In the genomic region with DNA sequence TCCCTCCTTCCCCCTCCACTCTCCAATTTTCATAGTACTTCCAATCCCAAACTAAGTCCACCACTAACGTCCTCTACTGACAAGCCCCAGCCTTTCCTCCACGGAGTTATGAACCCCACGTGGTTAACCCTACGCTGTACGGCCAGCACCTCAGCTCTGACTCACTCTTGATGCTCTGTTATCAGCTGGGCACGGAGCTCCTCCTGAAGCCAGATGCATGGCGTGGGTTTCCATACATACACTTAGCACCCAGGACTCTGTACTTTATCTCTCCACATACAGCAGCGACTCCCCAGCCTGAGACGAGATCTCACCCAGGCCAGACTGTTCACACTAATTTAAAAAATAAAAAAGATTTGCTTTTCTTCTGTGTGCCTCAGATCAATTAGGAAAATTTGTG, we compare ENCODE assay signal across 25 mouse cellular contexts. TPM values are rescaled to one million over a fixed set of nuclear protein-coding genes. Genes with fewer than 3 reads are reported as not detected.
DNase-seq lines count a peak whose midpoint lies in the region; ATAC-seq and TF ChIP-seq lines count a peak whose summit lies in the region.
"Had no signal": no experiment of that assay in that cellular context is flagged by ENCODE, and none has a peak within 500 bp of the region (broad histone marks: within the 10 kb centered on the region; RNA-seq: fewer than 3 reads in every experiment).

No protein-coding gene starts in this region.

- H3K27ac ChIP-seq in heart, embryonic 10.5 days = no peak overlapping the region
- no peak overlapping the region for H3K27ac ChIP-seq in heart, postnatal 0 days (ENCODE audit: low read depth)
- no peak overlapping the region for H3K27ac ChIP-seq in liver, embryonic 16.5 days (ENCODE audit: low read length)
- H3K27ac ChIP-seq: embryonic facial prominence, embryonic 10.5 days; forebrain, embryonic 13.5 days; hindbrain, embryonic 13.5 days; limb, embryonic 15.5 days; midbrain, embryonic 15.5 days had no signal

- intact Hi-C loops in heart, postnatal 25 days (cut with DNase I) = loop anchor here (2.0 kb wide), 1 partner anchor 286 kb away; no protein-coding TSS in a partner anchor

- TF ChIP-seq EP300 in heart, postnatal 0 days (IDR thresholded peaks at IDR 0.05; ENCODE audit: low read depth) = no peak

- no peak for DNase-seq in heart, embryonic 10.5 days (ENCODE audit: low spot score)
- DNase-seq in heart, postnatal 25 days (ENCODE audit: low spot score) = no peak
- DNase-seq in heart, postnatal 0 days (ENCODE audit: low spot score) = no peak
- no peak for DNase-seq in heart, adult 9 months (ENCODE audit: low spot score in 2 of 2)
- peak; percentile 48 for DNase-seq in c-Kit-positive CD71-positive TER-119-positive erythroid progenitor cells, embryonic 14.5 days (ENCODE audit: low spot score)
- DNase-seq in cerebellum, adult 9-10 months = no peak
- DNase-seq: adrenal gland, postnatal 36 days; cerebellum, adult 2 months; kidney, adult 9 months; kidney, postnatal 25 days; thymus, adult 18-20 months; thymus, postnatal 4 days had no signal

- no peak overlapping the region for H3K9ac ChIP-seq in heart, postnatal 0 days (replicated peaks; ENCODE audit: low read depth, low read length)
- H3K9ac ChIP-seq in liver, embryonic 16.5 days (ENCODE audit: low read depth, low read length) = no peak overlapping the region
- H3K9ac ChIP-seq: forebrain, embryonic 13.5 days; hindbrain, embryonic 13.5 days; limb, embryonic 15.5 days; midbrain, embryonic 15.5 days had no signal

- H3K4me3 ChIP-seq in heart, embryonic 10.5 days = peak overlapping the region; percentile 22; the same call in 1 of the 2 replicates
- H3K4me3 ChIP-seq in heart, postnatal 0 days (ENCODE audit: low read depth, low read length) = no peak overlapping the region
- no peak overlapping the region for H3K4me3 ChIP-seq in liver, embryonic 16.5 days (ENCODE audit: low read depth, low read length)
- H3K4me3 ChIP-seq: embryonic facial prominence, embryonic 10.5 days; forebrain, embryonic 13.5 days; hindbrain, embryonic 13.5 days; limb, embryonic 15.5 days; midbrain, embryonic 15.5 days; myocyte had no signal

- H3K36me3 ChIP-seq in heart, embryonic 10.5 days = no peaks in the 10 kb centered on the region
- H3K36me3 ChIP-seq in heart, postnatal 0 days (replicated peaks; ENCODE audit: control insufficient read depth, insufficient read depth, low read length) = no peaks in the 10 kb centered on the region
- H3K36me3 ChIP-seq in liver, embryonic 16.5 days (ENCODE audit: control insufficient read depth, insufficient read depth) = no peaks in the 10 kb centered on the region
- H3K36me3 ChIP-seq: embryonic facial prominence, embryonic 10.5 days; hindbrain, embryonic 13.5 days; limb, embryonic 15.5 days; midbrain, embryonic 15.5 days had no signal

- TF ChIP-seq CTCF in heart, postnatal 0 days (IDR thresholded peaks at IDR 0.05; ENCODE audit: low read depth) = no peak

- ATAC-seq in heart, postnatal 0 days (ENCODE audit: insufficient read depth, low read depth) = no peak
- ATAC-seq in liver, embryonic 16.5 days (ENCODE audit: low read depth) = peak; percentile 85
- ATAC-seq: forebrain, embryonic 13.5 days; inflammation-experienced regulatory T-cells, adult 6 months; midbrain, embryonic 15.5 days had no signal

- H3K4me2 ChIP-seq in heart, postnatal 0 days (ENCODE audit: low read depth, low read length) = peak overlapping the region; percentile 15; the same call in 1 of the 2 replicates
- no peak overlapping the region; the same call in 1 of the 2 replicates for H3K4me2 ChIP-seq in liver, embryonic 16.5 days (ENCODE audit: low read depth, low read length)
- H3K4me2 ChIP-seq: forebrain, embryonic 13.5 days; hindbrain, embryonic 13.5 days; limb, embryonic 15.5 days; midbrain, embryonic 15.5 days had no signal

- H3K9me3 ChIP-seq in heart, embryonic 10.5 days = no peaks in the 10 kb centered on the region
- H3K9me3 ChIP-seq in heart, postnatal 0 days (replicated peaks; ENCODE audit: control insufficient read depth, low read length) = no peaks in the 10 kb centered on the region
- no peaks in the 10 kb centered on the region for H3K9me3 ChIP-seq in liver, embryonic 16.5 days (replicated peaks; ENCODE audit: control insufficient read depth, low read length)
- H3K9me3 ChIP-seq: embryonic facial prominence, embryonic 10.5 days; forebrain, embryonic 13.5 days; hindbrain, embryonic 13.5 days; limb, embryonic 15.5 days; midbrain, embryonic 15.5 days had no signal

- no peaks in the 10 kb centered on the region for H3K27me3 ChIP-seq in heart, embryonic 10.5 days (ENCODE audit: insufficient read depth, poor library complexity, severe bottlenecking)
- H3K27me3 ChIP-seq in heart, postnatal 0 days (ENCODE audit: control insufficient read depth, insufficient read depth, low read length) = no peaks in the 10 kb centered on the region
- no peaks in the 10 kb centered on the region for H3K27me3 ChIP-seq in liver, embryonic 16.5 days (ENCODE audit: control insufficient read depth, insufficient read depth, low read depth, low read length)
- H3K27me3 ChIP-seq: CH12.LX; forebrain, embryonic 13.5 days; hindbrain, embryonic 13.5 days; limb, embryonic 15.5 days; midbrain, embryonic 15.5 days had no signal

- H3K4me1 ChIP-seq in heart, embryonic 10.5 days = no peaks in the 10 kb centered on the region
- no peaks in the 10 kb centered on the region for H3K4me1 ChIP-seq in heart, postnatal 0 days (ENCODE audit: control insufficient read depth, insufficient read depth)
- H3K4me1 ChIP-seq in liver, embryonic 16.5 days (ENCODE audit: control insufficient read depth, low read depth, low read length) = no peaks in the 10 kb centered on the region
- H3K4me1 ChIP-seq: embryonic facial prominence, embryonic 10.5 days; forebrain, embryonic 13.5 days; hindbrain, embryonic 13.5 days; limb, embryonic 15.5 days had no signal

- 41% methylated on average over 9 of the region's 9 CpGs for WGBS in heart, embryonic 10.5 days
- 41% methylated on average over 9 of the region's 9 CpGs for WGBS in heart, postnatal 0 days
- 33% methylated on average over 9 of the region's 9 CpGs for WGBS in liver, embryonic 16.5 days (ENCODE audit: insufficient replicate concordance)

RNA-seq across cellular contexts. Expression of a gene that starts 19.7 kb away (rescaled TPM):
- polyA plus RNA-seq in heart, embryonic 10.5 days (2016; fragmentation: Nextera tagmentation; extraction: Ambion mirVana) = 61.3 and 67.0 TPM in 2 replicates
- 100 to 1,000 TPM; 168 to 170 TPM for total RNA-seq in heart, postnatal 25 days (2021)
- total RNA-seq in heart, postnatal 0 days (2014; rRNA removed; ENCODE audit: low replicate concordance) = 98.7 and 107 TPM in 2 replicates
- polyA plus RNA-seq in heart, postnatal 0 days (2015; fragmentation: Nextera tagmentation; extraction: Ambion mirVana) = 242 and 274 TPM in 2 replicates
- 27.8 and 31.2 TPM in 2 replicates for polyA plus RNA-seq in liver, embryonic 16.5 days (2015; fragmentation: Nextera tagmentation; extraction: Ambion mirVana)

RNA-seq across cellular contexts. Expression of a gene that starts 54.6 kb away (rescaled TPM):
- polyA plus RNA-seq in heart, embryonic 10.5 days (2016; fragmentation: Nextera tagmentation; extraction: Ambion mirVana) = 0.27 and 1.9 TPM in 2 replicates
- not detected for total RNA-seq in heart, postnatal 25 days (2021)
- not detected in 2 replicates for total RNA-seq in heart, postnatal 0 days (2014; rRNA removed; ENCODE audit: low replicate concordance)
- polyA plus RNA-seq in heart, postnatal 0 days (2015; fragmentation: Nextera tagmentation; extraction: Ambion mirVana) = 0.18 TPM in 1 of 2 replicates, not detected in the other
- 47.1 and 55.1 TPM in 2 replicates for polyA plus RNA-seq in liver, embryonic 16.5 days (2015; fragmentation: Nextera tagmentation; extraction: Ambion mirVana)
- total RNA-seq: CH12.LX; left cerebral cortex, adult 18-20 months; left cerebral cortex, postnatal 36 days; megakaryocyte-erythroid progenitor cell, adult 5-6 weeks had no signal
- polyA plus RNA-seq: inflammation-experienced regulatory T-cells, adult 6 months; neural tube, embryonic 14.5 days had no signal

Comparison
In these comparisons a context has a peak if more than half of its experiments do, and no peak if none do; other contexts are left out.
1. RNA of a gene that starts 54.6 kb away (polyA plus RNA-seq): 47.1 to 55.1 TPM in liver, embryonic 16.5 days; 0.27 to 1.9 TPM in heart, embryonic 10.5 days and 0.18 TPM in heart, postnatal 0 days; every median in the first group is over 10 times any median in the second.